Mouse (Mus musculus) stomach, postnatal 0 days (tissue): ENCODE measurements at regions not wholly inside any gene's neighbourhood (a gene's known extent, or its start where the extent isn't known, plus 50 kb on each side); places are given as distances from the start of the nearest gene placed in this dataset.
"Not testable (repeated sequence)": the region's sequence is repeated elsewhere in the genome, so short reads cannot be mapped to it uniquely, and the experiment has no call there.

Experiments used
- CTCF ChIP-seq: IDR thresholded peaks from 2 replicates; pipeline ENCODE4 v1.5.1; 2016; ENCODE audit warnings: antibody characterized with exemption, low read depth, mild to moderate bottlenecking, moderate library complexity
- EP300 ChIP-seq: optimal IDR thresholded peaks from 2 replicates; pipeline ENCODE3; 2016; ENCODE audit warnings: antibody characterized with exemption

DNA sequence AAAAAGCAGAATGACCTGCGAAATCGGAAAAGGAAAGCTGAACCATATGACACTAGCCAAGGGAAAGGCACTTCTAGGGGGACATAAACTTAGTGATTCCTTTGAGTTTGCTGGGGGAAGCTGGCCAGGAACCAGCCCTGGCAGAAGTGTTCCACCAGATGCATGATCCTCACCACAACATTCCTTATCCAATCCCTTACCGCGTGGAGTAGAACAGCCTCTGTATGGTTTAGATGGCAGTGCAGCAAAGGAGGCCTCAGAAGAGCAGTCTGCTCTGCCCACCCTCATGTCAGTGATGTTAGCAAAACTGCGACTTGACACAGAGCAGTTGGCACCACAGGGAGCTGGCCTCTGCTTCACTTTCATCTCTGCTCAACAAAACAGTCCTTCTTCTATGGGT lies 107.2 kb downstream of the Zfp600 start:
- TF ChIP-seq CTCF, EP300: not testable (repeated sequence)
